Mouse (Mus musculus) forebrain, postnatal 0 days (tissue): ENCODE measurements around the gene Gm28308. TPM values are rescaled to one million over a fixed set of nuclear protein-coding genes. Genes with fewer than 3 reads are reported as not detected.

Experiments
- ATAC-seq: fragments of 200-750 bp; cut with Nextera tagmentation; 2 replicates; pipeline ENCODE4 v1.8.0; 2017; ENCODE audit warnings: mild to moderate bottlenecking, moderate library complexity
- DNase-seq: peaks from one replicate; pipeline ENCODE4 v3.0.0-alpha.2; 2015
- H3K27ac ChIP-seq: fragments of 300-500 bp; sonication (generic); 2 replicates; pipeline ENCODE4 v1.5.1; 2014; ENCODE audit warnings: low read depth, mild to moderate bottlenecking, antibody characterized with exemption, low read length, moderate library complexity, mixed read lengths
- H3K27me3 ChIP-seq: fragments of 300-500 bp; sonication (generic); 2 replicates; pipeline ENCODE4 v1.6.1; 2014; ENCODE audit warnings: mild to moderate bottlenecking, low read length, mixed read lengths; ENCODE audit not compliant: insufficient read depth
- H3K36me3 ChIP-seq: fragments of 300-500 bp; sonication (generic); 2 replicates; pipeline ENCODE4 v1.6.1; 2014; ENCODE audit warnings: mild to moderate bottlenecking, moderate library complexity; ENCODE audit not compliant: insufficient read depth
- H3K4me1 ChIP-seq: fragments of 300-500 bp; sonication (generic); 2 replicates; pipeline ENCODE4 v1.6.1; 2014; ENCODE audit warnings: antibody characterized with exemption; ENCODE audit not compliant: insufficient read depth
- H3K4me2 ChIP-seq: fragments of 300-500 bp; sonication (generic); 2 replicates; pipeline ENCODE4 v1.6.1; 2014; ENCODE audit warnings: low read depth, mild to moderate bottlenecking, moderate library complexity
- H3K4me3 ChIP-seq: fragments of 300-500 bp; sonication (generic); 2 replicates; pipeline ENCODE4 v1.5.1; 2014; ENCODE audit warnings: low read depth, low read length, mixed read lengths
- H3K9ac ChIP-seq: fragments of 300-500 bp; sonication (generic); 2 replicates; pipeline ENCODE4 v1.6.1; 2014; ENCODE audit warnings: mild to moderate bottlenecking
- H3K9me3 ChIP-seq: fragments of 300-500 bp; sonication (generic); 2 replicates; pipeline ENCODE4 v1.6.1; 2016; ENCODE audit warnings: low read length
- CTCF ChIP-seq: sonication (generic); IDR thresholded peaks from 2 replicates; pipeline ENCODE4 v1.5.1; 2016; ENCODE audit warnings: antibody characterized with exemption, control low read depth, low read depth
- WGBS: fragments of 180-500 bp; shearing (Covaris S2); extraction: QIAGEN DNeasy Blood & Tissue Kit; methylation state at CpG from one replicate; pipeline ENCODE4 v1.1.7; 2014; 5-methylcytosine and 5-hydroxymethylcytosine counted together
- polyA plus RNA-seq: library from polyadenylated mRNA; unstranded; fragments of >200 nt; fragmentation: Nextera tagmentation; extraction: Ambion mirVana; gene quantifications from 2 replicates; pipeline ENCODE4 v1.2.1, GENCODE M21; 2015
- total RNA-seq: library from RNA; depleted of rRNA; stranded (reverse); fragments of >200 nt; gene quantifications from 2 replicates; pipeline ENCODE4 v1.2.3, GENCODE M21; 2014

Gene Gm28308
- total and polyA plus RNA-seq, 2 experiments from 2014 or later: not detected

DNA sequence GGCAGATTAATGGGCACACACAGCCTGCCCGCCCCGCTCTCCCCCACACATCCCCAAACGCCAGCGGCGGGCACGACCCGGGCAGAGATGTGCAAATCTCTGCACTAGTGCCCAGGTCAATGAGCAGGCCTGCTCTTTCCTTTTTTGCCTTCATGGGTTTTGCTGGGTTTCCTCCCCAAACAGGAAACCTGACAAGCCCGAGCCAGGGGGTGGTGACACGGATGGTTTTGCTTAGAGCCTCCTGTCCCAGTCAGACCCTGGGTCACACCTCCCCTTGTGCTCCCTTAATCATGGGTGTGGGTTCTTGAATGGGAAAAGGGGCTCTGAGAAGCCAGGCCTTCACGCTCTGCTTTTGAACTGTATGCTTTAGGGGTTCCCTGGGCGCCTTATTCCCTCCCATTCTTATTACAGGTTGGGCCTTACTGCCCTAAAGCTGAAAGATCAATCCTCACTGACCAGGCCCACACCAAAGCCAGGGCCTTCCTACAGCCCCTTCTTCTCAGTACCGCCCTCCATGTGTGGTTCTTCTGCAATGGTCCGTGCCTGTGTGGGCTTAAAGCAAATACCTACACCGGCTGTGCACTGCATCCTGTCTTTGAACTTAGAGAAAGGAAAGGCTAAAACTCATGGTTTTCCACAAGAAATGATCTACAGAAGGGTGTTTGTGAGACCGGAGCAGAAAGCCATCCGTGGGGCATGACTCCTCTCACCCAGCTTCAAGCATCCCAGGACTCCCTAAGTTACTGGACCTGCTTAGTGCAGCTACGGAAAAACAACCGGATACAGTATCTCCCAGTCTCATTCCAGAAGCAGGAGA, 4.1 kb downstream of the Gm28308 start:
- WGBS: 3% methylated on average over 18 of the region's 18 CpGs

DNA sequence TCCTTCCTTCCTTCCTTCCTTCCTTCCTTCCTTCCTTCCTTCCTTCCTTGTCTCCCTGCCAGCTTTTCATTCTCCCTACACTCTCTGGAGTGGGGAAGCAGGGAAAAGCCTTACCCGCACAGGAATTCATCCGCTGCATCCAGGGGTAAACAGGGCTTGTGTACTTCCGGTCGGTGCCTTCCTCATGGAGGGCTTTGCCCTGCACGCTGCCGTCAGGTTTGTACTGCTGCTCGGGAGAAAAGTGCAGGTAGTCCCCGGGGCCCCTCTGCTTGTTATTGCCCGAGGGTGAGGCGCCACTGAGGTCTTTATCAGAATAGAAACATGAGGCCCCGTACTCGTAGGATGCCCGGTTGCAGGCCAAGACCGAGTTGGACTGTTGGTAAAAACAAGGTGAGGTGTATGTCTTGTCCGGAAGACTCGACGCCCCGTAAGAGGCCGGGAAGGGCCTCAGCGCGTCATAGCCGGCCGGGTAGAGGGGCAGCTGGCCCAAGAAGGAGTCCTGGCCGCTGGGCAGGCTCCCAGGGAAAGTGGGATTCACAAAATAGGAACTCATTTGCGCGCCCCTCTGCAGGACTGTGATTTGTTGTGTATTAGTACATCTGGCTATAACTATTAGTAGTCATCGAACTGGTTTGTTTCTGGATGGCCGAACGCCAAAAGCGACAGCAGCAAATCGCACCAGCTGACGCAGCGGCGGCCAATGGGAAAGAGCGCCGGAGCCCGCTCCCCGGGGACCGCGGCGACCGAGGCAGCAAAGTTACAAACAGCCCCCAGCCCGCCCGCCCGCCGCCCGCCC, 4.9 kb downstream of the Gm28308 start, which contains the start of gene Hoxa6:
Gene Hoxa6, minus strand, starts transcription at position 651 of the 796 bp plus-strand sequence.
- Histone ChIP-seq H3K27ac (no peak within 1 kb of the TSS), H3K36me3 (no peaks in the 10 kb centered on the region), H3K4me2 (no peak within 1 kb of the TSS), H3K9me3 (no peaks in the 10 kb centered on the region), H3K4me3 (no peak within 1 kb of the TSS), H3K27me3 (peaks cover 94% of the 10 kb centered on the region), H3K4me1 (no peaks in the 10 kb centered on the region), H3K9ac (no peak within 1 kb of the TSS)
- DNase-seq (no peak), ATAC-seq (no peak)
- 3% methylated on average over 47 of the region's 47 CpGs for WGBS
- TF ChIP-seq CTCF: no peak

More for the DNA sequence above, 4.1 kb downstream of the Gm28308 start:
- DNase-seq: no peak
- no peak for TF ChIP-seq CTCF
- H3K27me3 ChIP-seq: peaks cover 94% of the 10 kb centered on the region
- no peaks in the 10 kb centered on the region for H3K9me3 ChIP-seq
- H3K4me1 ChIP-seq: no peaks in the 10 kb centered on the region
- no peaks in the 10 kb centered on the region for H3K36me3 ChIP-seq
- no peak overlapping the region for H3K4me2 ChIP-seq
- H3K9ac ChIP-seq: no peak overlapping the region
- H3K4me3 ChIP-seq: no peak overlapping the region
- no peak overlapping the region for H3K27ac ChIP-seq
- ATAC-seq: no peak

DNA sequence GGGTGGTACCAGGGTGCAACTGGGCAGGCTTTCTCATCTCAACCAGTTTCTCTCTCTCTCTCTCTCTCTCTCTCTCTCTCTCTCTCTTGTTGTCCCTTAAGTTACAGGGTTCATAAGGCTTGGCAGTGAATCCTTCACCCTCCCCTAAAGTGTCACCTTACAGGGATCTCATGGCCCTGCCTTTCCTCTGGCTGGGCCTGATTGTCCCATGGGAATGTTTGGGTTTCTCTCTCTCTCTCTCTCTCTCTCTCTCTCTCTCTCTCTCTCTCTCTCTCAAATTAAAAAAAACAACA, 5.5 kb downstream of the Gm28308 start:
- Histone ChIP-seq H3K4me3 (no peak overlapping the region), H3K27ac (no peak overlapping the region), H3K9ac (no peak overlapping the region), H3K4me1 (no peaks in the 10 kb centered on the region), H3K9me3 (no peaks in the 10 kb centered on the region), H3K27me3 (peaks cover 95% of the 10 kb centered on the region), H3K4me2 (no peak overlapping the region), H3K36me3 (no peaks in the 10 kb centered on the region)
- ATAC-seq (no peak), DNase-seq (no peak)
- TF ChIP-seq CTCF: no peak

DNA sequence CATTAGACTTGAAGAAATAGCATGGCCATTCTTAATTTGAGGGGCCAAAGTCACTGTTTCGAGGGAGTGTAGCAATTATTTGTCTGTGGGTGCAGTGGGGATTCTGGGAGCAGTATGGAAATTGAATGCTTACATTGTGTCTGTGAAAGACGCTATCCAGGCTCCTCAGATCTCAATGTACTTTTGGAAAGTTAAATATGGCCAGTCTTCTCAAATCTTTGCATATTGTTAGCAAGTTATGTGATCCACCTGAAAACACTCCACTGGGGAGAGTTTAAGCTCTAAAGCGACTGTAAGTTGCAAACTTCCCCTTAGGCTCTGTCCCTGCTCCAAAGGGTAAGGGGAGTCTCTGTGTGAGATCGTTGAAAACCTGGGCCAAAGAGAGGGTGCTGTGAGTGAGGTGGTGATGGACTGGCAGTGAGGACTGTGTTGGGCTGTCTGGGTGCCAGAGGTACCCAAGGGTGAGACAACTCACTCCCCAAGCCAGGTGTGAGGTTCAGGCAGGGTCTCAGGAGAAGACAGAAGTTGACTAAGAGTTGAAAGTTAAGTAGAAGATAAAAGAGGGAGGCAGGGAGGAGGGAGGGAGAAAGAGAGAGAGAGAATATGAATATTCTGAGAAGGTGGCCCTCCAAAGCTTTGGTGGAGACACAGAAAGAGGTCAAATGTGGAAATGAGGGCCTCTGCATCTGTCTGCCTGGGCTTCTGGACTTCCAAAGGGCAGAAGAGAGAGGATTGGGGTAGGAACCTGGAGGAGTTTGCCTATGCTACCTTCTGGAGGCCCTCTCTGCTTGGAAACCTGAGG, 6.1 kb downstream of the Gm28308 start:
- H3K4me3 ChIP-seq: no peak overlapping the region
- H3K9me3 ChIP-seq: no peaks in the 10 kb centered on the region
- DNase-seq: no peak
- no peak for TF ChIP-seq CTCF
- H3K27me3 ChIP-seq: peaks cover 95% of the 10 kb centered on the region
- H3K36me3 ChIP-seq: no peaks in the 10 kb centered on the region
- H3K4me2 ChIP-seq: no peak overlapping the region
- no peak for ATAC-seq
- H3K27ac ChIP-seq: no peak overlapping the region
- no peak overlapping the region for H3K9ac ChIP-seq
- H3K4me1 ChIP-seq: no peaks in the 10 kb centered on the region
- WGBS: 4% methylated on average over 4 of the region's 4 CpGs

DNA sequence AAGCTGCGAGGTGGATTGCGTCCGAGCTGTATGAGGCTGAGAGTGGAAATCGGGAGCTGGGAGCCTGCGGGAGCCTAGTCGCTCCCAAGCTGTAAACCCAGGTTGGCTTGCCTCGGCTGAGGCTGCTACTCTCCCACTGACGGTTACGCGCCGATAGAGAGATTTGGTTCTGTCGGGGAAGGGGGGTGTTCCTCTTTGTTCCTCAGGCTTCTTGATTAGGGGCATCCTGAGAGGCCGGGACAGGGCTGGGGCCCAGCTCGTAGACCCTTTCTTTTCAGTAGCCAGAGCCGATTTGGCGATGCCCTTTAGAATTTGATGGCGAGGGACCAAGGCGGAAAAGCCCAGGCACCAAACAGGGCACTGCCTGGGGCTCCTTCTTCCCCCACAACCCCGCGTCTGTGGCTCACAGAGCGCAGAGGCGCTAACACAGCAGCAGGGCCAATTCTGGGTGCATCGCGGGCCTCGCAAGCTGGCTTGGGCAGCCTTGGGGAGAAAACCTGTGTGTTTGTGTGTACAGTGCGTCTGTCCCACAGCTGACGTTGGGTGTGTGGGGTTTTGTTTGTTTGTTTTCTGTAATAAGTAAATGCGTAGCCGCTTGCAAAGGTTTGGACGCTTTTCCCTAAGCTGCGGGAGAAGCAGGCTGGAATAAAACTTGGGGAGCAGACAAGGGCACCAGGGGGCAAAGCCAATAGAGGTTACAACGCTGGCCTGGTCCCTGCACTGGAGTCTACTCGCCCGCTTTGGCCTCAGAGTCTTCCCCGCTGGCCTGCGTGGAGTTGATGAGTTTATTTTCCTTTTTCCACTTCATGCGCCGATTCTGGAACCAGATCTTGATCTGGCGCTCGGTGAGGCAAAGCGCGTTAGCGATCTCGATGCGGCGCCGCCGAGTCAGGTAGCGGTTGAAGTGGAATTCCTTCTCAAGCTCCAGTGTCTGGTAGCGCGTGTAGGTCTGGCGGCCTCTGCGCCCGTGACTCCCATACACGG, 7.2 kb downstream of the Gm28308 start:
- no peak overlapping the region for H3K4me3 ChIP-seq
- no peaks in the 10 kb centered on the region for H3K36me3 ChIP-seq
- H3K27me3 ChIP-seq: peaks cover 95% of the 10 kb centered on the region
- H3K9me3 ChIP-seq: no peaks in the 10 kb centered on the region
- no peak for ATAC-seq
- no peak for TF ChIP-seq CTCF
- H3K9ac ChIP-seq: no peak overlapping the region
- H3K27ac ChIP-seq: no peak overlapping the region
- no peaks in the 10 kb centered on the region for H3K4me1 ChIP-seq
- DNase-seq: no peak
- no peak overlapping the region for H3K4me2 ChIP-seq
- 1% methylated on average over 55 of the region's 55 CpGs for WGBS

DNA sequence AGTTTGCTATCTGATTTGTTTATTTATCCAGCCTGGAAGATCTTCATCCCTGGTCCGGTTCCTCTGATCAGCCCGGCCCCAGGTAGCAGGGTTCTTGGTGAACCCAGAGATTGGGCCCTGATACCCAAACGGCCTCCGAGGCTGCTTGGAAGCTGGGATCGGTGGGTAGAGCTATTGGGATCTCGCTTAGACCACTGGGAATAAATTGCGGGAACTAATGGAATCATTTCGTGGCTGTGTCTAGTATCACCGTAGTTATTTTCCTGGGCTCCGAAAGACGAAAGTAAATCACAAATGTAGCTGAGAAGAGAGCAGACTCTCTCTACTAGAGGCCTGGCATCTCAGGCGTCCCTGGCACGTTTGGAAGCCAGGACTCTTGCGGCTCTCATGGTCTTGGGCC, 7.9 kb downstream of the Gm28308 start:
- TF ChIP-seq CTCF: no peak
- Histone ChIP-seq H3K27me3 (peaks cover 96% of the 10 kb centered on the region), H3K4me1 (no peaks in the 10 kb centered on the region), H3K4me3 (no peak overlapping the region), H3K9me3 (no peaks in the 10 kb centered on the region), H3K27ac (no peak overlapping the region), H3K9ac (no peak overlapping the region), H3K4me2 (no peak overlapping the region), H3K36me3 (no peaks in the 10 kb centered on the region)
- 5% methylated on average over 14 of the region's 14 CpGs for WGBS
- DNase-seq (no peak), ATAC-seq (no peak)
